Mouse (Mus musculus): ENCODE results near the gene Rapsn. TPM values are rescaled to one million over a fixed set of nuclear protein-coding genes. Genes with fewer than 3 reads are reported as not detected.

The Rapsn gene
- polyA plus RNA-seq, 1 experiment, result 2.1 TPM

DNA sequence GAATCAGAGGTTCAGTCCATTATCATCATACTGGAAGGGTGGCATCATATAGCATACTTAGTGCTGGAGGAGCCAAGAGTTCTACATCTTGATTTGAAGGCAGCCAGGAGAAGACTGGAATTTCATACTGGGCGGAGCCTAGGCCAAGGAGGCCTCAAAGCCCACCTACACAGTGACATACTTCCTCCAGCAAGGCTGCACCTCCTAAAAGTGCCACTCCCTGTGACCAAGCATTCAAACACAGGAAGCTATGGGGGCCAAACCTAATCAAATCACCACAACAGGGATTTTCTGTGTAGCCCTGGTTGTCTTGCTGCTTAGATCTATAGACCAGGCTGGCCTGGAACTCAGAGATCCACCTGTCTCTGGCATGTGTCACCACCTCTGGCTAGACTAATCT is 11.5 kb upstream of the Rapsn start:
- H3K4me3 ChIP-seq (replicated peaks; ENCODE audit: control insufficient read depth, low read depth, low read length), result no peak overlapping the region
- WGBS, result 96% methylated on average over 1 of the region's 1 CpGs
- no peak overlapping the region for H3K27ac ChIP-seq (ENCODE audit: control insufficient read depth, insufficient read depth, low read depth, low read length, poor library complexity)
- H3K4me1 ChIP-seq (ENCODE audit: control insufficient read depth, insufficient read depth, low read length), result no peaks in the 10 kb centered on the region; the same call in 1 of the 2 replicates
- TF ChIP-seq POLR2A (IDR thresholded peaks at IDR 0.05; ENCODE audit: borderline replicate concordance, control insufficient read depth, low read depth, low read length), result no peak
- no peak for TF ChIP-seq CTCF (IDR thresholded peaks at IDR 0.05; ENCODE audit: control insufficient read depth, insufficient read depth, low read length)

DNA sequence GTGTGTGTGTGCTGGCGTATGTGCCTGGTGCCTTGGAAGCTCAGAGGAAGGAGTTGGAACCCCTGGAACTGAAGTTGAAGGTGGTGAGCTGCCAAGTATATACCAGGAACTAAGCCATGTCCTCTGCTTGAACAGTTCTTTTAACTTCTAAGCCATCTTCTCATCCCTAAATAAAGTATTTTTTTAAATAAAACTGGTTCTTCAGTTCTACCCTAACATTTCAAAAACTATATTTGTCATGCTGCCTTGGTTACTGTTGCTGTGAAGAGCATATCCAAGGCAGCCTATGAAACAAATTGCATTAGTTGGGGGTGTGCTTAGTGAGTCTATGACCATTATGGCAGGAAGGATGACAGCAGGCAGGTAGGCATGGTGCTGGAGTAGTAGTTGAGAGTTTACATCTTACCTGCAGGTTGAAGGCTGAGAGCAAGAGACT is 10.3 kb upstream of the Rapsn start:
- no peak overlapping the region for H3K4me3 ChIP-seq (replicated peaks; ENCODE audit: control insufficient read depth, low read depth, low read length)
- no peaks in the 10 kb centered on the region; the same call in 1 of the 2 replicates for H3K4me1 ChIP-seq (ENCODE audit: control insufficient read depth, insufficient read depth, low read length)
- WGBS, result 96% methylated on average over 1 of the region's 1 CpGs
- no peak for TF ChIP-seq CTCF (IDR thresholded peaks at IDR 0.05; ENCODE audit: control insufficient read depth, insufficient read depth, low read length)
- TF ChIP-seq POLR2A (IDR thresholded peaks at IDR 0.05; ENCODE audit: borderline replicate concordance, control insufficient read depth, low read depth, low read length), result no peak
- H3K27ac ChIP-seq (ENCODE audit: control insufficient read depth, insufficient read depth, low read depth, low read length, poor library complexity), result no peak overlapping the region

DNA sequence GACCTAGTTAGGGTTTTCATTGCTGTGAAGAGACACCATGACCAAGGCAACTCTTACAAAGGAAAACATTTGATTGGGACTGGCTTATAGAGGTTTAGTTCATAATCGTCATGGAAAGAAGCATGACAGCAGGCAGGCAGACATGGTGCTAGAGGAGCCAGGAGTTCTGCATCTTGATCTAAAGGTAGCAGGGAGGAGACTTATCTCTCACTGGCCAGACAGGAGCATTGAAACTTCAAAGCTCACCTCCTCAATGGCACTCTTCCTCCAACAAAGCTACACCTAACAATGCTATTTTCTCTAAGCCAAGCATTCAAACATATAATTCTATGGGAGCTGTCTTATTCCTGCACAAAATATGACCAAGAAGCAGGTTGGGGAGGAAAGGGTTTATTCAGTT is 8.9 kb upstream of the Rapsn start:
- Histone ChIP-seq H3K27ac (ENCODE audit: control insufficient read depth, insufficient read depth, low read depth, low read length, poor library complexity) (peak overlapping the region; percentile 61), H3K4me1 (ENCODE audit: control insufficient read depth, insufficient read depth, low read length) (no peaks in the 10 kb centered on the region; the same call in 1 of the 2 replicates), H3K4me3 (replicated peaks; ENCODE audit: control insufficient read depth, low read depth, low read length) (no peak overlapping the region)
- WGBS, result 68% methylated on average over 1 of the region's 1 CpGs
- TF ChIP-seq CTCF (IDR thresholded peaks at IDR 0.05; ENCODE audit: control insufficient read depth, insufficient read depth, low read length) (no peak), POLR2A (IDR thresholded peaks at IDR 0.05; ENCODE audit: borderline replicate concordance, control insufficient read depth, low read depth, low read length) (no peak)

DNA sequence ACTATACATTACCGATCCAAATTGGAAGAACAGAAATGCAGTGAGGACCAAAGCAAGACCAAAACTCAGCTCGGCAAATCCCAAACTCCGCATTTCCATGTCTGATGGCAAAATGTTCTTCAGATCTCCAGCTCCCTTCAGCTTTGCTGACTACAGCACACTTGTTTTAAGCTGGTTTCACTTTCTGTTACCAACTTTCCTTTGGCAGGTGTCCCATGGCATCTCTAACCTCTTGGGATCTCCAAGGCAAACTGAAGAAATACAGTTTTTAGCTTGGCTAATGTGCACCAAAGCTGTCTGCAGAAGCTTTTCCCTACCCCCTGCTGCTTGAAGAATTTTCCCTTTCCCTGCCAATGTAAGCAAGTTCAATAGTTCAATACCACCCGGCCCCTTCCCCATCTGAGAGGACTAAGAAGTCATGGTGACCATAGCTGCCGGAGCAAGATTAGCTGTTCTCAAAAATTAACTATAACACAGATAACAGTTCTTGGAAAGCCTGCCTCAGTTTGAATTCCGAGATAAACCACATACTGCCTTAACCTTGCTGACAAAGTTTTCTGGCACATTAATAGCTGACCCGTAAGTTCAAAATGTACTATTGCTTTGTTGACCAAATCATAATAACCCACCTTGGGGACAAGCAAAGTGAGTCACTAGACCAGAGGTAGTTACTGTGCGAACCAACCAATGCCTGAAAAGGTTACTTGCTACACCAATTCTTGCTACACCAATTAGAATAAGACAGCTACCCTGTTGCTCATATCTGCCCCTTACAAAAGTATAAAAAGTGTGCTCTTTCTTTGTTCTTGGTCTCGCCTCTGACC is 7.8 kb upstream of the Rapsn start:
- Histone ChIP-seq H3K4me3 (replicated peaks; ENCODE audit: control insufficient read depth, low read depth, low read length) (no peak overlapping the region), H3K4me1 (ENCODE audit: control insufficient read depth, insufficient read depth, low read length) (no peaks in the 10 kb centered on the region; the same call in 1 of the 2 replicates), H3K27ac (ENCODE audit: control insufficient read depth, insufficient read depth, low read depth, low read length, poor library complexity) (no peak overlapping the region)
- TF ChIP-seq POLR2A (IDR thresholded peaks at IDR 0.05; ENCODE audit: borderline replicate concordance, control insufficient read depth, low read depth, low read length), result no peak
- WGBS, result 68% methylated on average over 9 of the region's 9 CpGs

DNA sequence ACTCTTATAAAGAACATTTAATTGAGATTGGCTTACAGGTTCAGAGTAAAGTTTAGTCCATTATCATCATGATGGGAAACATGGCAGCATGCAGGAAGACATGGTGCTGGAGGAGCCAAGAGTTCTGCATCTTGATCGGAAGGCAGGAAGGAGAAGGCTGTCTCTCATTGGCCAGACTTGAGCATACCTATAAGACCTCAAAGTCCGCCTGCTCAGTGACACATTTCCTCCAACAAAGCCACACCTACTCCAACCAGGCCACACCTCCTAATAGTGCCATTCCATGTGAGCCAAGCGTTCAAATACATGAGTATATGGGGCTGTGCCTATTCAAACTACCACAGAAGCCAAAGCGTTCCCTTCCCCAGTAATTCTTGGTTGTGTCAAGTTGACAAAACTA is 4.2 kb upstream of the Rapsn start:
- Histone ChIP-seq H3K27ac (ENCODE audit: control insufficient read depth, insufficient read depth, low read depth, low read length, poor library complexity) (no peak overlapping the region), H3K4me1 (ENCODE audit: control insufficient read depth, insufficient read depth, low read length) (no peaks in the 10 kb centered on the region; the same call in 1 of the 2 replicates), H3K4me3 (replicated peaks; ENCODE audit: control insufficient read depth, low read depth, low read length) (no peak overlapping the region)
- WGBS, result 77% methylated on average over 4 of the region's 4 CpGs
- TF ChIP-seq CTCF (IDR thresholded peaks at IDR 0.05; ENCODE audit: control insufficient read depth, insufficient read depth, low read length) (no peak), POLR2A (IDR thresholded peaks at IDR 0.05; ENCODE audit: borderline replicate concordance, control insufficient read depth, low read depth, low read length) (no peak)

- no peaks in the 10 kb centered on the region; the same call in 1 of the 2 replicates for H3K4me1 ChIP-seq (ENCODE audit: control insufficient read depth, insufficient read depth, low read length)
- WGBS, result 24% methylated on average over 3 of the region's 3 CpGs
- no peak overlapping the region for H3K27ac ChIP-seq (ENCODE audit: control insufficient read depth, insufficient read depth, low read depth, low read length, poor library complexity)
- no peak overlapping the region for H3K4me3 ChIP-seq (replicated peaks; ENCODE audit: control insufficient read depth, low read depth, low read length)
- no peak for TF ChIP-seq POLR2A (IDR thresholded peaks at IDR 0.05; ENCODE audit: borderline replicate concordance, control insufficient read depth, low read depth, low read length)
- 0 out of 2 replicates have a peak, but pooled peaks have one; percentile 6 for TF ChIP-seq CTCF (IDR thresholded peaks at IDR 0.05; ENCODE audit: control insufficient read depth, insufficient read depth, low read length)
Observed at GRCm38 (mm10) chr2:91033000-91033399, 2.4 kb upstream of the Rapsn start.

DNA sequence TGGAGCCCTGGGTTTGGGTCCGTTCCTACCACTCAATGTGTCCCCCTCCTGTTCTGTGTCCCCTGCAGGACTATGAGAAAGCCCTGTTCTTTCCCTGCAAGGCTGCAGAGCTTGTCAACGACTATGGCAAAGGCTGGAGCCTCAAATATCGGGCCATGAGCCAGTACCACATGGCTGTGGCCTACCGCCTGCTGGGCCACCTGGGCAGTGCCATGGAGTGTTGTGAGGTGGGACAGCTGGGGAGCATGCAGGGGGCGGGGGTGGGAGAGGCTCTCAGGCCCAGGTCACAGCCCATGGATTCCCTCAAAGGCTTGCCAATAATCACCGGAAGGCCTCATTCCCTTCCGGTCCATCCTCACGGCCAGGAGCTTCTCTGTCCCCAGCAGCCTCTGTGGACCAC is 6.4 kb downstream of the Rapsn start:
- H3K4me3 ChIP-seq (replicated peaks; ENCODE audit: control insufficient read depth, low read depth, low read length), result no peak overlapping the region
- 73% methylated on average over 8 of the region's 8 CpGs for WGBS
- H3K4me1 ChIP-seq (ENCODE audit: control insufficient read depth, insufficient read depth, low read length), result no peaks in the 10 kb centered on the region
- TF ChIP-seq POLR2A (IDR thresholded peaks at IDR 0.05; ENCODE audit: borderline replicate concordance, control insufficient read depth, low read depth, low read length), result no peak
- TF ChIP-seq CTCF (IDR thresholded peaks at IDR 0.05; ENCODE audit: control insufficient read depth, insufficient read depth, low read length), result no peak
- H3K27ac ChIP-seq (ENCODE audit: control insufficient read depth, insufficient read depth, low read depth, low read length, poor library complexity), result no peak overlapping the region

- no peak overlapping the region for H3K27ac ChIP-seq (ENCODE audit: control insufficient read depth, insufficient read depth, low read depth, low read length, poor library complexity)
- 30% methylated on average over 21 of the region's 21 CpGs for WGBS
- TF ChIP-seq POLR2A (IDR thresholded peaks at IDR 0.05; ENCODE audit: borderline replicate concordance, control insufficient read depth, low read depth, low read length), result no peak
- TF ChIP-seq CTCF (IDR thresholded peaks at IDR 0.05; ENCODE audit: control insufficient read depth, insufficient read depth, low read length), result no peak
- H3K4me1 ChIP-seq (ENCODE audit: control insufficient read depth, insufficient read depth, low read length), result no peaks in the 10 kb centered on the region
- H3K4me3 ChIP-seq (replicated peaks; ENCODE audit: control insufficient read depth, low read depth, low read length), result no peak overlapping the region
Observed at GRCm38 (mm10) chr2:91042651-91043398, 7.4 kb downstream of the Rapsn start.

Measured in bone marrow, adult 2 months (tissue).